Mouse (Mus musculus) frontal cortex, adult (tissue): ENCODE results near the gene Mybl2.
"Not testable (repeated sequence)": the region's sequence is repeated elsewhere in the genome, so short reads cannot be mapped to it uniquely, and the experiment has no call there.

Source experiments
- ATAC-seq: cut with Nextera tagmentation; 2 replicates; pipeline ENCODE4 v1.9.2; 2017; ENCODE audit warnings: mild to moderate bottlenecking, moderate library complexity, mixed read lengths; ENCODE audit not compliant: low TSS enrichment

The Mybl2 gene

GRCm38 (mm10) chr2:163054335-163054840 lies at the start of gene Mybl2:
TSS of gene Mybl2 (plus strand) at chr2:163054687.
- ATAC-seq: peak; percentile 100

- ATAC-seq: no peak
Observed at GRCm38 (mm10) chr2:163007299-163007698, 47.2 kb upstream of the Mybl2 start.

- peak; percentile 96 for ATAC-seq
Observed at GRCm38 (mm10) chr2:163016916-163017743, 37.4 kb upstream of the Mybl2 start, which contains the start of gene Ift52. TSS of gene Ift52 (plus strand) at chr2:163017354.

GRCm38 (mm10) chr2:163031289-163031688 lies 23.2 kb upstream of the Mybl2 start:
- no peak for ATAC-seq

- no peak for ATAC-seq
Observed at GRCm38 (mm10) chr2:163031757-163032156, 22.7 kb upstream of the Mybl2 start.

GRCm38 (mm10) chr2:163032622-163033021 lies 21.9 kb upstream of the Mybl2 start:
- ATAC-seq: no peak

- no peak for ATAC-seq
Observed at GRCm38 (mm10) chr2:163039940-163040339, 14.5 kb upstream of the Mybl2 start.

GRCm38 (mm10) chr2:163048125-163048524 lies 6.4 kb upstream of the Mybl2 start:
- peak; percentile 93 for ATAC-seq

GRCm38 (mm10) chr2:163049116-163049515 lies 5.4 kb upstream of the Mybl2 start:
- no peak for ATAC-seq

- no peak for ATAC-seq
Observed at GRCm38 (mm10) chr2:163051691-163052090, 2.8 kb upstream of the Mybl2 start.

GRCm38 (mm10) chr2:163052101-163052500 lies 2.4 kb upstream of the Mybl2 start:
- ATAC-seq: no peak

- ATAC-seq: no peak
Observed at GRCm38 (mm10) chr2:163052826-163053225, 1.7 kb upstream of the Mybl2 start.

GRCm38 (mm10) chr2:163054891-163055494 lies 506 bp downstream of the Mybl2 start:
- no peak for ATAC-seq

- ATAC-seq: no peak
Observed at GRCm38 (mm10) chr2:163055715-163056114, 1.2 kb downstream of the Mybl2 start.

- no peak for ATAC-seq
Observed at GRCm38 (mm10) chr2:163056584-163056983, 2.1 kb downstream of the Mybl2 start.

- ATAC-seq: not testable (repeated sequence)
Observed at GRCm38 (mm10) chr2:163058981-163059380, 4.5 kb downstream of the Mybl2 start.

- no peak for ATAC-seq
Observed at GRCm38 (mm10) chr2:163060630-163061029, 6.1 kb downstream of the Mybl2 start.

GRCm38 (mm10) chr2:163061203-163062118 lies 7.0 kb downstream of the Mybl2 start:
- ATAC-seq: no peak

GRCm38 (mm10) chr2:163062119-163062508 lies 7.6 kb downstream of the Mybl2 start:
- ATAC-seq: no peak

- no peak for ATAC-seq
Observed at GRCm38 (mm10) chr2:163066326-163066725, 11.8 kb downstream of the Mybl2 start.

GRCm38 (mm10) chr2:163067233-163067632 lies 12.7 kb downstream of the Mybl2 start:
- no peak for ATAC-seq

GRCm38 (mm10) chr2:163070213-163070612 lies 15.7 kb downstream of the Mybl2 start:
- ATAC-seq: no peak
